ENCODE assay signal across 10 mouse cellular contexts in the genomic region with DNA sequence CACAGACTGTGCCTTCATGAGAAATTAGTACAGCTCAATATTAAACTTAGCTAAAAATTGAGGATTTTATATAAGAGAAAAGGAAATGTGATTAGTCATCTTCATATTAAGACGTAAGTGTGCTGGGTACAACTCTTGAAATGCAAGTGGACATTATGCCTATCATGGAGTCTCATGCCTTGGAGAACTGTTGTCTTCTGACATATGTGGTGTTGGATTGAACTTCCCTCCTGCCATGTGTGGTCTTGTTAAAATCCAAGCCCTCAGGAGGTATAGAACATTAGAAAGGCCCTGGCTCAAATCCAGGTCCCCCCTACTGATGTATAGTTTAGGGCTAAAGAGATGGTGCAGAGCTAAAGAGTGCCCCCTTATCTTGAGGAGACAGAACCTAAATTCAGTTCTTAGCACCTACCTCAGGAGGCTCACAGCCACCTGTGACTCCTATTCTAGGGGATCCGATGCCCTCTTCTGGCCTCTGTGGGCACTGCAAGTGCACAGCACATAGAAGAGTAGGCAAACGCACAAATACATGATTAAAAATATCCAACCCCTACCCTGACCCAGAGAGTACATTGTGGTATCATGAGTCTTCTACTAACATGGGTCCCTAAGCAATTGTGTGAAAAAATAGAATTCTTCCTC. TPM values are rescaled to one million over a fixed set of nuclear protein-coding genes. Genes with fewer than 3 reads are reported as not detected.
DNase-seq lines count a peak whose midpoint lies in the region; ATAC-seq lines count a peak whose summit lies in the region.
"Had no signal": no experiment of that assay in that cellular context is flagged by ENCODE, and none has a peak within 500 bp of the region (broad histone marks: within the 10 kb centered on the region; RNA-seq: fewer than 3 reads in every experiment).

No protein-coding gene starts in this region.

- peak overlapping the region; percentile 61 for H3K4me2 ChIP-seq in liver, embryonic 16.5 days (ENCODE audit: low read depth, low read length)
- H3K4me2 ChIP-seq: heart, embryonic 13.5 days had no signal

- intact Hi-C loops in left cerebral cortex, postnatal 14 days (cut with DNase I) = no loop called here
- intact Hi-C loops in left cerebral cortex, postnatal 25 days (cut with DNase I) = no loop called here

- ATAC-seq in liver, embryonic 16.5 days (ENCODE audit: low read depth) = peak; percentile 44

- peaks cover 54% of the 10 kb centered on the region for H3K4me1 ChIP-seq in liver, embryonic 16.5 days (ENCODE audit: control insufficient read depth, low read depth, low read length)

- WGBS in liver, embryonic 16.5 days (ENCODE audit: insufficient replicate concordance) = 30% methylated on average over 3 of the region's 3 CpGs

- H3K9ac ChIP-seq in liver, embryonic 16.5 days (ENCODE audit: low read depth, low read length) = no peak overlapping the region
- H3K9ac ChIP-seq: heart, embryonic 13.5 days had no signal

- H3K4me3 ChIP-seq in liver, embryonic 16.5 days (ENCODE audit: low read depth, low read length) = 0 out of 2 replicates have a peak overlapping the region, but pooled peaks have one; percentile 10
- H3K4me3 ChIP-seq: heart, embryonic 13.5 days; myocyte had no signal

- H3K27me3 ChIP-seq in liver, embryonic 16.5 days (ENCODE audit: control insufficient read depth, insufficient read depth, low read depth, low read length) = no peaks in the 10 kb centered on the region
- H3K27me3 ChIP-seq: heart, embryonic 13.5 days had no signal

- peak overlapping the region; percentile 94 for H3K27ac ChIP-seq in liver, embryonic 16.5 days (ENCODE audit: low read length)

- H3K9me3 ChIP-seq in liver, embryonic 16.5 days (replicated peaks; ENCODE audit: control insufficient read depth, low read length) = no peaks in the 10 kb centered on the region; the same call in 1 of the 2 replicates

- DNase-seq in adrenal gland, adult 18-20 months (ENCODE audit: low spot score in 2 of 2) = peak; percentile 19 to 53
- DNase-seq in adrenal gland, adult 8-10 months = no peak
- peak; percentile 14 to 20 for DNase-seq in left cerebral cortex, postnatal 14 days (ENCODE audit: low spot score in 2 of 2)
- DNase-seq in left cerebral cortex, postnatal 25 days (ENCODE audit: low spot score in 2 of 2) = no peak
- DNase-seq in c-Kit-positive CD71-positive TER-119-positive erythroid progenitor cells, embryonic 14.5 days (ENCODE audit: low spot score) = peak; percentile 72
- peak; percentile 35 to 47 for DNase-seq in thymus, adult 18-20 months
- DNase-seq in cerebellum, adult 11 months = no peak

- H3K36me3 ChIP-seq in liver, embryonic 16.5 days (ENCODE audit: control insufficient read depth, insufficient read depth) = peaks cover 4% of the 10 kb centered on the region; the same call in 1 of the 2 replicates

RNA-seq across cellular contexts. Expression of gene 4930523C07Rik, which starts 17.7 kb away (rescaled TPM):
- total RNA-seq in adrenal gland, adult 18-20 months (2021) = 10 to 100 TPM; 17.6 to 24.4 TPM
- total RNA-seq in adrenal gland, adult 8-10 months (2022) = 10 to 100 TPM in 2 of 4 experiments, 1 to 10 TPM in 2; 8.4 to 20.7 (median 12.2) TPM
- 1 to 10 TPM; 4.4 to 6.2 TPM for total RNA-seq in left cerebral cortex, postnatal 14 days (2021)
- 1 to 10 TPM; 2.1 to 3.6 TPM for total RNA-seq in left cerebral cortex, postnatal 25 days (2021)
- polyA plus RNA-seq in liver, embryonic 16.5 days (2015; fragmentation: Nextera tagmentation; extraction: Ambion mirVana) = 23.8 and 26.8 TPM in 2 replicates

Comparison
In these comparisons a context has a peak if more than half of its experiments do, and no peak if none do; other contexts are left out.
1. DNase-seq: peak in adrenal gland, adult 18-20 months (2 of 2), left cerebral cortex, postnatal 14 days (2 of 2), c-Kit-positive CD71-positive TER-119-positive erythroid progenitor cells, embryonic 14.5 days (single experiment) and thymus, adult 18-20 months (2 of 2); none in adrenal gland, adult 8-10 months (single experiment), left cerebral cortex, postnatal 25 days (0 of 2) and cerebellum, adult 11 months (single experiment).